Mouse (Mus musculus) lung, embryonic 15.5 days (tissue): Measurements from ENCODE around the gene Herc1. TPM values are rescaled to one million over a fixed set of nuclear protein-coding genes. Genes with fewer than 3 reads are reported as not detected.
A peak's percentile ranks its signal among the peaks of the same experiment; 100 is the strongest.

Experiments used
- ATAC-seq: fragments of 200-750 bp; cut with Nextera tagmentation; 2 replicates; pipeline ENCODE4 v1.8.0; 2017; ENCODE audit warnings: moderate number of reproducible peaks, borderline replicate concordance; ENCODE audit not compliant: low FRiP score, low TSS enrichment; ENCODE audit errors: extremely low read depth
- H3K27ac ChIP-seq: fragments of 300-500 bp; sonication (generic); 2 replicates; pipeline ENCODE4 v1.5.1; 2015; ENCODE audit warnings: moderate library complexity, mild to moderate bottlenecking, inconsistent platforms
- H3K27me3 ChIP-seq: fragments of 300-500 bp; sonication (generic); 2 replicates; pipeline ENCODE4 v1.6.1; 2015; ENCODE audit warnings: inconsistent platforms
- H3K36me3 ChIP-seq: fragments of 300-500 bp; sonication (generic); 2 replicates; pipeline ENCODE4 v1.6.1; 2015; ENCODE audit warnings: inconsistent platforms
- H3K4me1 ChIP-seq: fragments of 300-500 bp; sonication (generic); 2 replicates; pipeline ENCODE4 v1.6.1; 2015; ENCODE audit warnings: inconsistent platforms
- H3K4me2 ChIP-seq: fragments of 300-500 bp; sonication (generic); 2 replicates; pipeline ENCODE4 v1.6.1; 2015; ENCODE audit warnings: inconsistent platforms, mild to moderate bottlenecking, moderate library complexity
- H3K4me3 ChIP-seq: fragments of 300-500 bp; sonication (generic); 2 replicates; pipeline ENCODE4 v1.5.1; 2015; ENCODE audit warnings: mild to moderate bottlenecking, inconsistent platforms
- H3K9ac ChIP-seq: fragments of 300-500 bp; sonication (generic); 2 replicates; pipeline ENCODE4 v1.6.1; 2015; ENCODE audit warnings: inconsistent platforms
- H3K9me3 ChIP-seq: fragments of 300-500 bp; sonication (generic); 2 replicates; pipeline ENCODE4 v1.6.1; 2016; ENCODE audit warnings: inconsistent platforms
- WGBS: fragments of 180-500 bp; shearing (Covaris S2); methylation state at CpG from one replicate; pipeline ENCODE4 v1.1.7; 2015; 5-methylcytosine and 5-hydroxymethylcytosine counted together
- polyA plus RNA-seq: library from polyadenylated mRNA; unstranded; fragments of >200 nt; fragmentation: Nextera tagmentation; extraction: Ambion mirVana; gene quantifications from 2 replicates; pipeline ENCODE4 v1.2.1, GENCODE M21; 2015

Herc1 gene
- 17.8 and 18.9 TPM in 2 replicates for polyA plus RNA-seq

- no peaks in the 10 kb centered on the region for H3K9me3 ChIP-seq
- H3K27ac ChIP-seq, result peak within 1 kb of the TSS; percentile 88
- peaks cover 13% of the 10 kb centered on the region; the same call in 1 of the 2 replicates for H3K4me1 ChIP-seq
- peak; percentile 89 for ATAC-seq
- WGBS, result under 1% methylated on average over 83 of the region's 85 CpGs
- no peaks in the 10 kb centered on the region for H3K27me3 ChIP-seq
- H3K36me3 ChIP-seq, result no peaks in the 10 kb centered on the region
- peak within 1 kb of the TSS; percentile 85 for H3K9ac ChIP-seq
- H3K4me3 ChIP-seq, result peak within 1 kb of the TSS; percentile 61
- H3K4me2 ChIP-seq, result peak within 1 kb of the TSS; percentile 87
These were observed at the start of gene Herc1 for GRCm38 (mm10) chr9:66349860-66350787. Gene Herc1 (plus strand): TSS chr9:66350450.

- H3K36me3 ChIP-seq, result no peaks in the 10 kb centered on the region
- no peaks in the 10 kb centered on the region for H3K27me3 ChIP-seq
- ATAC-seq, result no peak
- no peak overlapping the region for H3K4me3 ChIP-seq
- peaks cover 4% of the 10 kb centered on the region; the same call in 1 of the 2 replicates for H3K4me1 ChIP-seq
- WGBS, result 84% methylated on average over 3 of the region's 3 CpGs
- H3K9me3 ChIP-seq, result no peaks in the 10 kb centered on the region
- no peak overlapping the region for H3K9ac ChIP-seq
- H3K27ac ChIP-seq, result no peak overlapping the region
- peak overlapping the region; percentile 42; the same call in 1 of the 2 replicates for H3K4me2 ChIP-seq
These were observed 45.7 kb upstream of the Herc1 start for GRCm38 (mm10) chr9:66304320-66305090.

GRCm38 (mm10) chr9:66305121-66306112 lies 44.8 kb upstream of the Herc1 start:
- Histone ChIP-seq H3K27ac (no peak overlapping the region), H3K9ac (0 out of 2 replicates have a peak overlapping the region, but pooled peaks have one; percentile 4), H3K36me3 (no peaks in the 10 kb centered on the region), H3K27me3 (no peaks in the 10 kb centered on the region), H3K4me3 (peak overlapping the region; percentile 29), H3K9me3 (no peaks in the 10 kb centered on the region), H3K4me2 (peak overlapping the region; percentile 42), H3K4me1 (peaks cover 4% of the 10 kb centered on the region; the same call in 1 of the 2 replicates)
- no peak for ATAC-seq
- 46% methylated on average over 25 of the region's 25 CpGs for WGBS

GRCm38 (mm10) chr9:66306414-66306813 lies 43.8 kb upstream of the Herc1 start:
- no peak overlapping the region for H3K9ac ChIP-seq
- H3K36me3 ChIP-seq, result no peaks in the 10 kb centered on the region
- 73% methylated on average over 3 of the region's 3 CpGs for WGBS
- ATAC-seq, result no peak
- H3K9me3 ChIP-seq, result no peaks in the 10 kb centered on the region
- no peak overlapping the region for H3K27ac ChIP-seq
- H3K4me3 ChIP-seq, result no peak overlapping the region
- H3K4me1 ChIP-seq, result peaks cover 4% of the 10 kb centered on the region; the same call in 1 of the 2 replicates
- H3K4me2 ChIP-seq, result no peak overlapping the region
- H3K27me3 ChIP-seq, result no peaks in the 10 kb centered on the region

GRCm38 (mm10) chr9:66307341-66307740 lies 42.9 kb upstream of the Herc1 start:
- no peak overlapping the region for H3K4me2 ChIP-seq
- no peak for ATAC-seq
- no peaks in the 10 kb centered on the region for H3K9me3 ChIP-seq
- H3K36me3 ChIP-seq, result no peaks in the 10 kb centered on the region
- H3K27me3 ChIP-seq, result no peaks in the 10 kb centered on the region
- H3K9ac ChIP-seq, result no peak overlapping the region
- WGBS, result 9% methylated on average over 2 of the region's 2 CpGs
- no peak overlapping the region for H3K27ac ChIP-seq
- no peak overlapping the region for H3K4me3 ChIP-seq
- peaks cover 4% of the 10 kb centered on the region; the same call in 1 of the 2 replicates for H3K4me1 ChIP-seq

- Histone ChIP-seq H3K27me3 (no peaks in the 10 kb centered on the region), H3K4me2 (no peak overlapping the region), H3K36me3 (no peaks in the 10 kb centered on the region), H3K4me1 (peaks cover 4% of the 10 kb centered on the region; the same call in 1 of the 2 replicates), H3K9ac (no peak overlapping the region), H3K27ac (no peak overlapping the region), H3K9me3 (no peaks in the 10 kb centered on the region), H3K4me3 (no peak overlapping the region)
- no peak for ATAC-seq
- 73% methylated on average over 4 of the region's 4 CpGs for WGBS
These were observed 41.5 kb upstream of the Herc1 start for GRCm38 (mm10) chr9:66308741-66309140.

- Histone ChIP-seq H3K27ac (no peak overlapping the region), H3K4me3 (no peak overlapping the region), H3K36me3 (no peaks in the 10 kb centered on the region), H3K4me1 (no peaks in the 10 kb centered on the region), H3K27me3 (no peaks in the 10 kb centered on the region), H3K4me2 (no peak overlapping the region), H3K9ac (no peak overlapping the region), H3K9me3 (no peaks in the 10 kb centered on the region)
- no peak for ATAC-seq
- 20% methylated on average over 3 of the region's 3 CpGs for WGBS
These were observed 38.8 kb upstream of the Herc1 start for GRCm38 (mm10) chr9:66311458-66311857.

- Histone ChIP-seq H3K4me2 (no peak overlapping the region), H3K27me3 (no peaks in the 10 kb centered on the region), H3K4me3 (no peak overlapping the region), H3K9me3 (no peaks in the 10 kb centered on the region), H3K4me1 (no peaks in the 10 kb centered on the region), H3K9ac (no peak overlapping the region), H3K27ac (no peak overlapping the region), H3K36me3 (no peaks in the 10 kb centered on the region)
- 66% methylated on average over 2 of the region's 2 CpGs for WGBS
- ATAC-seq, result no peak
These were observed 33.6 kb upstream of the Herc1 start for GRCm38 (mm10) chr9:66316603-66317002.

- Histone ChIP-seq H3K9ac (no peak overlapping the region), H3K36me3 (no peaks in the 10 kb centered on the region), H3K4me2 (no peak overlapping the region), H3K27me3 (no peaks in the 10 kb centered on the region), H3K4me3 (no peak overlapping the region), H3K27ac (no peak overlapping the region), H3K4me1 (no peaks in the 10 kb centered on the region), H3K9me3 (no peaks in the 10 kb centered on the region)
- ATAC-seq, result no peak
- 84% methylated on average over 7 of the region's 7 CpGs for WGBS
These were observed 28.0 kb upstream of the Herc1 start for GRCm38 (mm10) chr9:66322010-66322931.

- H3K9me3 ChIP-seq, result no peaks in the 10 kb centered on the region
- H3K4me1 ChIP-seq, result no peaks in the 10 kb centered on the region
- no peak overlapping the region for H3K9ac ChIP-seq
- WGBS, result 61% methylated on average over 2 of the region's 2 CpGs
- no peak overlapping the region for H3K27ac ChIP-seq
- no peak overlapping the region for H3K4me2 ChIP-seq
- H3K36me3 ChIP-seq, result no peaks in the 10 kb centered on the region
- no peak for ATAC-seq
- no peak overlapping the region for H3K4me3 ChIP-seq
- no peaks in the 10 kb centered on the region for H3K27me3 ChIP-seq
These were observed 23.4 kb upstream of the Herc1 start for GRCm38 (mm10) chr9:66326879-66327278.
